Mouse (Mus musculus) embryonic fibroblast, embryonic 13.5 days (primary cell): ENCODE results near the gene Slc35e2.

Experiments
- CTCF ChIP-seq: IDR thresholded peaks from 2 replicates; pipeline ENCODE4 v1.5.1; 2011; ENCODE audit warnings: mild to moderate bottlenecking, control low read depth, low read length, moderate library complexity, borderline replicate concordance; ENCODE audit not compliant: insufficient read depth
- POLR2A ChIP-seq: IDR thresholded peaks from 2 replicates; pipeline ENCODE4 v1.6.1; 2011; ENCODE audit warnings: low read depth, mild to moderate bottlenecking, control low read depth, low read length, moderate library complexity

- TF ChIP-seq CTCF (no peak), POLR2A (no peak)
Measured at GRCm38 (mm10) chr4:155559454-155559853, 41.8 kb upstream of the Slc35e2 start.
